Mouse (Mus musculus) neural tube, embryonic 10.5 days (tissue): ENCODE data around the gene Zfp688.
"Not testable (repeated sequence)": the region's sequence is repeated elsewhere in the genome, so short reads cannot be mapped to it uniquely, and the experiment has no call there.

ENCODE experiments used
- DNase-seq: peaks from one replicate; pipeline ENCODE4 v3.0.0-alpha.2; 2017; ENCODE audit warnings: low spot score; ENCODE audit errors: extremely low spot score

The Zfp688 gene

DNA sequence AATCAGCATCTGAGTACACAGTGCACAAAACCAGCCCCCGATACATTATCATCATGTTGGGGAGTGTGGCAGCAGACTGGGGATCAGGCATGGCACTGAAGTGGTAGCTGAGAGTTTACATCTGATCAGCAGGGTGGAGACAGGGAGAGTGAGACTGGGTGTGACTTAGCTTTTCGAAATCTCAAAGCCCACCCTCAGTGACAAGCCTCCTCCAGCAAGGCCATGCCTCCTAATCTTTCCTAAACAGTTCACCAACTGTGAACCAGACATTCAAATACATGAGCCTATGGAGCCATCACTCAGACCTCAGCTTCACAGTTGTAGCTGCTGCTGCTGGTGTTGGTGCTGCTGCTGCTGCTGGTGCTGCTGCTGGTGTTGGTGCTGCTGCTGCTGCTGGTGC, 10.4 kb downstream of the Zfp688 start:
- DNase-seq, result no peak

DNA sequence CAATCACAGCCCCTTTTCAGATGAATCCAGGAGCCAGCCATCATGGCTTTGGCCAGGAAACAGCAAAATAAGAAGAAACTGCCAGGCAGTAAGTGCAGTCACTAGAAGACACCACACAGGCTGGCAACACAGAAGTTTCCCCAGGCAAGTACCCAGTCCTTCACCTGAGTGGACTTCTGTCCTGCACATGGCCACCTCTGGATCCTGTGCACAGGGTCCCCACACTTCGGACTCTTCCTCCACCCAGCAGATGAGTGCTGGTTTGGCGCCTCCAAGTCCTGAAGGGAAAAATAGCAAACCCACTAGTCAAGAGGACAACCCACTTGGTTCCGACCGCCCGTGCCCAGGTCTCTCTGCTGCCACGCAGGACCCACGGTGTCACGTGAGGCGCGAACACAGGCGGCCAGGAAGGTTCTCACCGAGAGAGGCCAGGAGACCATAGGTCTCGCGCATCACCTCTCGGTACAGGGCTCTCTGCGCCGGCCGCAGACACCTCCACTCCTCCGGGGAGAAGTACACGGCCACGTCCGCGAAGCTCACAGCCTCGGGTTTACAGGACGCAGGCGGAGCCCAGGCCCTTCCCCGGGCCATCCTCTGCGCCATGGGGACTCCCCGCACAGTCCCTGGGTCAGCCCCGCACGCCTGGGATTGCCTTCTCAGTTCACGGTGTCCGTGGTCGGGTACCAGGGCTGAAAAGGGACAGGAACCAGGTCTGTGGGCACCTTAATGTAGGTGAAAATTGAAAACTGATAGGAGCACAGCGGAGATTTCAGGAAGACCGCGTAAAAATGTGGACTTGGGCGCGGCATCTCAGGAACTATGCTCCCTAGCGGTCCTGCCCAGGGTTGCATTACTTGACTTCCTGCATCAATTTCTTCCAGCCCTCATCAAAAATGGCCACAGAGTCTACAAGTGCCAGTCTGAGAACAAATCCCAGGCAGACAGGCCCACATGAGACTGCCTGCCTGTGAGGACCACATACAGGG, 15.6 kb downstream of the Zfp688 start, which contains the start of gene Zfp764:
Gene Zfp764 (minus strand): TSS at position 821 of the 986 bp plus-strand sequence.
- DNase-seq, result peak; percentile 82

GRCm38 (mm10) chr7:127404101-127404500, 17.8 kb downstream of the Zfp688 start:
- DNase-seq, result not testable (repeated sequence)

GRCm38 (mm10) chr7:127402980-127403379, 18.9 kb downstream of the Zfp688 start:
- DNase-seq, result no peak

- DNase-seq, result no peak
Measured at GRCm38 (mm10) chr7:127400355-127400754, 21.5 kb downstream of the Zfp688 start.

DNA sequence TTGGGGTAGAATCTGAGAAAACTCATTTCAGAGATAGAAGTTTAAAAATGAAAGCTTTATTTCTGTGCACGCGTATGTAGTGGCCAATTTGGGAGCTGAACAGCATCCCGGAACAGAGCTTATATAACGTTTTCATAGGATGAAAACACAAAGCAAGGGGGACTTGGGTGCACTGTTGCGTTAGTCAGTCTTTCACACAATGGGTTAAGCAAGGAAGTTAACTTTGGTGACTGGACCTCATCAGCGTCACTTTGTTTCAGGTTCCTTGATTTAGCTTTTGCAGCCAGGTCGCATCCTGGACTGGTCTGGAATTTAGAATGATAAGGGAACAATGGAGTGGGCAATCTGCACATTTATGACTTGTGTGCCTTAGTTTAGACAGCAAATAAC, 27.9 kb downstream of the Zfp688 start:
- DNase-seq, result no peak

GRCm38 (mm10) chr7:127393157-127393943, 28.5 kb downstream of the Zfp688 start, which contains the start of gene E430018J23Rik:
Gene E430018J23Rik, minus strand, starts transcription at chr7:127393629.
- DNase-seq, result peak; percentile 94

DNA sequence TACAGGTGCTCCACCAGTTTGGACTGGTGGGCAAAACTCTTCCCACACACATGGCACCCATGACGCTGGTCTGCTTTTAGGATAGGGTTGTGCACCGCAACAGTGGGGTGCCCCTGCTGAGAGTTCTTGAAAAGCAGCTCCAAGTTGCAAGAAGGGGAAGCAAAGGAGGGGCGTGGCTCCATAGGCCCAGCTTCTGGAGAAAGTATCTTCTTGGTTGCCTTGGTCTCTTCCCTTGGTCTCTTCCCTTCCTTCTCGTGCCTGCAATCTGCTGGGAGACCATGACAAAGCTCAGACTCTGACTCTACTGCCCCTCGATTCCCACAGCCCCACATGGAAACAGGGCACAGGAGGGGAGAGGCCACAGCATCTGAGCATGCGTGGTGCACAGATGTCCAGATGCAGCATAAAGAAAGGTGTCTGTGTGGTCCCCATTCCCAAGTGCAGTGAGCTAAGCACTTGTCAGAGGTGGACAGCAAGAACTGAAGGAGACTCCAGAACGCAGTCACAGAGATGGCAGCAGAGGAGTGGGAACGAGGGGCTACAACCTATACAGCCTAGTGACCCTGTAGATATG, 29.5 kb downstream of the Zfp688 start:
- no peak for DNase-seq

DNA sequence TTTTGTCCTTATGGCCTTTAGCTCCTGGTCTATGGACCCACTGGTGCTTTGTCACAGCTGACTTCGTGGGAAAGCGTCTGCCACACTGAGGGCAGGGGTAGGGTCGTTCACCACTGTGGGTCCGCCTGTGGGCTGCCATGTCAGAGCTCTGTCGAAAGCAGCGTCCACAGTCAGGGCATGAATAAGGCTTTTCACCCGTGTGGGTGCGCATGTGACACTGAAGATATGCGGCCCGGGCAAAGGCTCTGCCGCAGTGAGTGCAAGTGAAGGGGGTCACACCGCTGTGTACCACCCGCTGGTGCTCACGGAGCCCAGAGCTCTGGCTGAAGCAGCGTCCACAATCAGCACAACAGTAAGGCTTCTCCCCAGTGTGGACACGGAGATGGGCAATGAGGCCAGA, 30.3 kb downstream of the Zfp688 start:
- no peak for DNase-seq

GRCm38 (mm10) chr7:127390306-127390705, 31.6 kb downstream of the Zfp688 start:
- DNase-seq, result no peak

GRCm38 (mm10) chr7:127388201-127388600, 33.7 kb downstream of the Zfp688 start:
- DNase-seq, result not testable (repeated sequence)

GRCm38 (mm10) chr7:127386641-127387392, 35.1 kb downstream of the Zfp688 start, which contains the start of gene 9130019O22Rik:
Gene 9130019O22Rik, minus strand, starts transcription at chr7:127387166.
- peak; percentile 77 for DNase-seq

- not testable (repeated sequence) for DNase-seq
Measured at GRCm38 (mm10) chr7:127385560-127385959, 36.3 kb downstream of the Zfp688 start.

DNA sequence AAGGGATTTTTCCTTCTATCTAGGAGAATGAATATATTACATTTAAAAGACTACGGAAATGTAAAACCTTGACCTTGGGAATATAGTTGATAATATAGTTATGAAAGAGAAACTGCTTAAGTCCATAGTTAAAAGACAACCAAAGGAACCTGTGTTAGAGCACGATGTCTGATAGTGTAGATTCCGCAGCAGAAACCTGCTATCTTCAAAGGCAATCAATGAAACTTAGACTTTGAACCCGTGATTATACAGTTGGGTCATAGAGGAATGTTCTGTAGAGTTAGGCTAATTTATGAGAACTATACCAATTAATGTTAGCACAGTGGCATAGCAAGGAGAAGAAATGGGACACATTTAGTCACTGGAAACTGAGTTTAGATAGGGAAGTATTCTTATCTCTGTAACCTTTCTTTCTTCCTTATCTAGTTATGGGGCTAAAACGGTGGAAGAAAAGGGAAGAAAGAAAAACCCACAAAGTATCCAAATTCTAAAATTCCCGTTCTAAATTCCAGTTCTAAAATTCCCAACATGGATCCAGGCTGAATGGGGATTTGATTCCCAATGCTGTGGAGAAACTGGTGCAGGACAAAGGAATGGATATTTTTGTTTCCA, 43.5 kb downstream of the Zfp688 start:
- no peak for DNase-seq

DNA sequence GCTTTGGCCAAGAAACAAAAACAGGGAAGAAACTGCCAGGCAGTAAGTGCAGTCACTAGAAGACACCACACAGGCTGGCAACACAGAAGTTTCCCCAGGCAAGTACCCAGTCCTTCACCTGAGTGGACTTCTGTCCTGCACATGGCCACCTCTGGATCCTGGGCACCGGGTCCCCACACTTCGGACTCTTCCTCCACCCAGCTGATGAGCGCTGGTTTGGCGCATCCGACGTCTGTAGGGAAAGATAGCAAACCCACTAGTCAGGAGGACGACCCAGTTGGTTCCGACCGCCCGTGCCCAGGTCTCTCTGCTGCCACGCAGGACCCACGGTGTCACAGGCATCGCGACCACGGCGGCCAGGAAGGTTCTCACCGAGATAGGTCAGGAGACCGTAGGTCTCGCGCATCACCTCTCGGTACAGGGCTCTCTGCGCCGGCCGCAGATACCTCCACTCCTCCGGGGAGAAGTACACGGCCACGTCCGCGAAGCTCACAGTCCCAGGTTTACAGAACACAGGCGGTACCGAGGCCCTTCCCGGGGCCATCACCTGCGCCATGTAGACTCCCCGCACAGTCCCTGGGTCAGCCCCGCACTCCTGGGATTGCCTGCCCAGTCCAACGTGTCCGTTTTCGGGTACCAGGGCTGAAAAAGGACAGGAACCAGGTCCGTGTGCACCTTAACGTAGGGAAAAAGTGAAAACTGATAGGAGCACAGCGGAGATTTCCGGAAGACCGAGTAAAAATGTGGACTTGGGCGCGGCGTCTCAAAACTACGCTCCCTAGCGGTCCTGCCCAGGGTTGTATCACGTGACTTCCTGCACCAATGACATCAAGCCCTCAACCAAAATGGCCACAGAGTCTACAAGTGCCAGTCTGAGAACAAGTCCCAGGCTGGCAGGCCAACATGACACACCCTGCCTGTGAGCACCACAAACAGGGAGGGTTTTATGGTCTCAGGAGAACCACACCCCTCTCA, 46.3 kb downstream of the Zfp688 start, which contains the start of gene Zfp747:
Gene Zfp747 (minus strand): TSS at position 780 of the 975 bp plus-strand sequence.
- DNase-seq, result peak; percentile 84

- not testable (repeated sequence) for DNase-seq
Measured at GRCm38 (mm10) chr7:127371870-127372269, 50.0 kb downstream of the Zfp688 start.

DNA sequence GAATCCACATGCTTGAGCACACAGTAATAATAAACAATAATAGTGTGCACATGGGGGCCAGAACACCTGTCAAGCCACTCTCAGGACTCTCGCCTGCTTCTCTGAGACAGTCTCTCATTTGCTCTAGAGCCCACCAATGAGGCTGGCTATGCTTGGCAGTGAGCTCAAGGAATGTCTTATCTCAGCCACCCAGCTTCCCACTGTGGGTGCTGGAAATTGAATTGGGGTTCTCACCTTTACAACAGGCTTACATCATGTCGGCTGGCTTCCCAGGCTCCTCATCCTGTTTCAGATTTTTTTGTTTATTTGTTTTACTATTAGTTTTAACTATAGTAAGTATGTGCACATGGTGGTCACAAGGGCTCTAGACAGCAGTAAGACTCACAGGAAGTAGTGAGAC, 50.7 kb downstream of the Zfp688 start:
- DNase-seq, result no peak
